Mouse (Mus musculus) left cerebral cortex, postnatal 25 days (tissue): Measurements from ENCODE around the gene Tbc1d22b. TPM values are rescaled to one million over a fixed set of nuclear protein-coding genes. Genes with fewer than 3 reads are reported as not detected.
"Not testable (repeated sequence)": the region's sequence is repeated elsewhere in the genome, so short reads cannot be mapped to it uniquely, and the experiment has no call there.

ENCODE experiments used
- DNase-seq, 2 experiments: peaks; one replicate each; pipeline ENCODE4 v3.0.0; 2022; ENCODE audit warnings: low spot score in 2 of 2, mixed read lengths in 1 of 2
- intact Hi-C: fragments of 180-260 bp; cut with DNase I; formaldehyde crosslinking; loops from one replicate; pipeline ENCODE4 v1.15.1; 2025
- total RNA-seq, 2 experiments: library from RNA; stranded (reverse); gene quantifications; 2 replicates each; pipeline ENCODE4 v1.2.3; 2021

Tbc1d22b gene
- 10 to 100 TPM; 42.3 to 43.2 TPM for total RNA-seq

DNA sequence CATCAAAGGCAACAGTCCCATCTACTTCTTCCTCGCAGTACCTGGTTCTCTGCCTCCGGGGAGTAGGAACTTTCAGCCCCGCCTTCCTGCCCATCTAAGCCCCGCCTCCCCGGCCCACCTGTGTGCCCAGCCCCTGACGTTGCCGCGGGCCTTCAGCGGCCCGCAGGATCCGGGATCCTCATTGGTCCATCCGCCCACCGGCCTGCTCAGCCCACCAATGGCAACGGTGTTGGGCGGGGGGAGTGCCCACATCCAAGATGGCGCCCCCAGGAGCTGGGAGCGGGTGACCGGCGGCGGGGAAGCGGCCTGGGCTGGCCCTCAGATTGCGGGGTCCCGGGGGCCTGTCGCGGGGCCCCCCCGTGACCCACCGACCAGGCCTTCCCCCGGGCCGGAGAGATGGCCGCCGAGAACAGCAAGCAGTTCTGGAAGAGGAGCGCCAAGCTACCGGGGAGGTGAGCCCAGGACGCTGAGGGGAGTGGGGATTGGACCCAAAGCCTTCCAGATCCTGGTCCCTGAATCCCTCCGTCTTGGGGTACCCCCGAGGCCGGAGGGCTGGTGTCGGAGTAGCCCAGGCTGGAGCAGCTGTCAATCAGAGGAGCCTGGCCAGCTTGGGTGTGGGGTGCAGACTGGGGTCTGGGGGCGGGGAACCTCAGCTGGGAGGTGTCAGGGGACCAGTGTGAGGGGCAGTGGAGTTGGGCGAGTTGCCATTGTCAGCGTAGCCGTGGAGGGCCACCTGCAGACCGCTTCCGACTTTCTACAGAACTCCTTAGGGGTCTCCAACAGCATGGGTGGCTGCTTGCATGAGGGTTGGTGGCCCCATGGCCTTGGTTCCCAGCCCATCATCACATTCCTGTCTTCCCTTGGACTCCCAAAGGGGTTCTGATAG, at the start of gene Tbc1d22b, which contains the start of gene Gm17657:
Tbc1d22b (plus strand) TSS at position 243 of the 886 bp plus-strand sequence.
Gm17657 (minus strand) TSS at position 96 of the 886 bp plus-strand sequence.
- DNase-seq = peak; percentile 95 to 97
- intact Hi-C loops = no loop called here

GRCm38 (mm10) chr17:29500243-29500740, 49.3 kb upstream of the Tbc1d22b start:
- intact Hi-C loops = no loop called here
- no peak for DNase-seq

DNA sequence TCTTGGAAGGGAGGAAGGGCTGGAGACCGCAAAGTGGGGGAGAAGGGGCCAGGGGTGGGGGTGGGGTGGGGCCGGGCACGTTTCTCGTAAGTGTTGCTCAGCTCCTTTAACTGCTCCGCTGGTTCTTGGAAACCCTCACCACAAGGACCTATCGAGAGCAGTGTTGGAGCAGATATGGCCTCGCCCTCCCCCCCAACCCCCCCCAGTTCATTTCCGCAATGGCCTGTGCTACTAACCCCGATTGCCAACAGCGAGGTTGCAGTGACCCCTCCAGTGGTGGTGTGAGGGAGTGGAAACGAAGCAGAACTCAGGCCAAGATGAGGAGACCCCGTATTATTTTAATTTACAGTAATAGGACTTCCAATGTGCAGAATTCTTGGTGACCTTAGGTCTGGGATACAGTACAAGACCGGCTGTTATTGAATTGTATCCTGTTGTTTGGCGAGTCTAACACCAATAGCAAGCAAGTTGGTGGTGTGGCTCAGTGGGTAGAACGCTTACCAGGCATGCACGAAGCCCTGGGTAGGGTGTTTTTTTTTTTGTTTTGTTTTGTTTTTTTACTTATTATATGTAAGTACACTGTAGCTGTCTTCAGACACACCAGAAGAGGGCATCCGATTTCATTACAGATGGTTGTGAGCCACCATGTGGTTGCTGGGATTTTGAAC, 48.6 kb upstream of the Tbc1d22b start:
- intact Hi-C loops = no loop called here
- no peak for DNase-seq

GRCm38 (mm10) chr17:29502005-29502668, 47.4 kb upstream of the Tbc1d22b start:
- no peak for DNase-seq
- intact Hi-C loops = no loop called here

DNA sequence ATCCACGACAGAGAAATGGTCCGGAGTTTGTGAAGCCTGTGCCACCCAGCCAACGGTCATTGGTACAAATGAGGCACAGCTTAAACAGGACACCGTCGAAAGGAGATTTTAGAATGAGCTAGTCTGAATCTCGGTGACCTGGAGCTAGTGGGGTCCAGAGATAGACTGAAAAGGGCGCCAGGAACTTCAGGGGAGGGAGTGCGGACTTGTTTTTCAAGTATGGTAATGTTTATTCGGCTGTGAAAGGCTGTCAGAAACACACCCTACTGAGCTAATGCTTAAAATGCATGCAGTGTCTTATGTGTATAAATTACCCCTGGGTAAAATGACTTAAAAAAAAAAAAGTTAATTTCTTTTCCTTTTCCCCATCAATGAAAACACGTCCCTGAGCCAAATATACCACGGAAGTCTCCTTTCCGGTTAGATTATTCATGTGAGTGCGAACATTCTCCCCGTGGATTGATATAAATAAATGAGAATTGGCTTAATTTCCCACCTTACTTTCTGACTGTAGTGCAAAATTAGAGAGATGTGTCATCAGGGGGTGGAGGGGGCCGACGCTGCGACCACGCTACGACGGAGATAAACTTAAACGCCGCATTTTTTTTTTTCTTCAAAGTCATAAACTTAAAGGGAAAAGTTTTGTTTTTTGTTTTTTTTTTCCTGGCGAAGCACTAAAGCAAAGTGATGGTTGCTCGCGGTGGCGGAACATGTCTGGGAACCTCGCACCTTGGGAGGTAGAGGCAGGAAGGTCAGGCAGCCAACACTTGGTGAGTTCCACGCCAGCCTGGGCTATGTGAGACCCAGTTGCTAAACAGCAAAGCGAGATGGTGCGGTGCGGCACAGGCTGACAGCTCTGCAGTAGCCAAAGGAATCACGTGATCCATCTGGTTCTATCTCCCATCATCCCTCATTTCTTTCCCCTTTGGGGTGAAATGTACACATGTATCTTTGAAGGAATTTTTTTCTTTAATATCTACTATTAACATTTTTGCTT, 46.6 kb upstream of the Tbc1d22b start:
- DNase-seq = peak in 1 of 2 experiments; percentile 29
- intact Hi-C loops = no loop called here

DNA sequence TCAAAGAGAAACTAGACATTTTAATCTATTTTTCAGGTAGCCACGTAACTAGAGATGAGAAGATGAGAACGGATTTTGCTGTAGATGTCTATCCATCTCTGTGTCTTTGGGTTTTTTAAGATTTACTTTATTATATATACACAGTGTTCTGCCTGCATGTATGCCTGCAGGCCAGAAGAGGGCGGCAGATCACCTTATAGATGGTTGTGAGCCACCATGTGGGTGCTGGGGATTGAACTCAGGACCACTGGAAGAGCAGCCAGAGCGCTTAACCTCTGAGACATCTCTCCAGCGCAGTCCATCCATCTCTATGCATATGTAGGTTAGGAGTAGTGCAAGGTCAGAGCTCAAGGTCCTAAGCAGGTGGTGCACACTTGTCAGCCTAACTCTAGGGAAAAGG, 45.9 kb upstream of the Tbc1d22b start:
- intact Hi-C loops = no loop called here
- DNase-seq = no peak

DNA sequence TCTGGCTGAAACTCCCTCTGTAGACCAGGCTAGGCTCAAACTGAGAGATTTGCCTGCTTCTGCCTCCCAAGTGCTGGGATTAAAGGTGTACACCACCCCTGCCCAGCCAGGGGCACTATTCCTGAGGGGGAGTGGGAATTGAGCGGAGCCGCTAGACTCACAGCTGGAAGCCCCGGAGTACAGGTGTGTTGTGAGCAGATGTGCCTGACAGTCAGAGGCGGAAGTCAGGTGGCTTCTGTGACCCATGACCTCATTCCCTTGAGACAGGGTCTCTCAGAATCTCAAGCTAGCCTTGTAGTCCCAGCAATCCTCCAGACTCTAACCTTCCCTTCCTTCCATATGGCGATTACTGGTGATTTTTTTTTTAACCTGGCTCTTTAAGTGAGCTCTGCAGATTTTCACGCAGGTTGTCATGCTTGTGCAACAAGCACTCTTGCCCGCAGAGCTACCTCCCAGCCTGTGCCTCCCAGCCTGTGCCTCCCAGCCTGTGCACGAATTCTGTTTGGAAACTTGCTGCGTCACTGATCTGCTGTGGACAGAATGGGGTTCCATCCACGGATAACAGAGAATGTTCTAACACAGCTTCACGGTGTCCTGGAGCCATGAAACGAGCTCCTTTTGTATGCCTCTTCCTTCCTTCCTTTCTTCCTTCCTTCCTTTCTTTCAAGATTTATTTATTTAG, 40.5 kb upstream of the Tbc1d22b start:
- intact Hi-C loops = no loop called here
- DNase-seq = no peak

DNA sequence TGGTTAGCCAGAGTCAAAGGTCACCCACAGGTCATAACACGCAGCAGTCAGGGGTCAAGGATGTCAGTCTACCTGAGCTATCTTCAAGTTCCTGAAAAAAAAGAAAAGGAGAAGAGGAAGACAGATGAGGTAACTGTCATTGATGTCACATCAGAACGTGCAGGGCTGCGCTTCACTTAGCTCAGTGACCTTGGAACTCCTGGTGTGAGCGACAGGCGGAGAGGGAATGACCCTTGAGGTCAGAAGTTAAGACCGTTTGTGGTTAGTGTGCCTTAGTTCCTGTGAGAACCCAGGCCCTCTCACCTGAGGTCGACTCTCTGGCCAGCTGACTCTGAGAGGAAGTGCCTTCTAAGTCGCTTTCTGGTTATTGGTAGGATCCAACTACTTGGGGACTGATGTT, 38.9 kb upstream of the Tbc1d22b start:
- DNase-seq = no peak
- intact Hi-C loops = no loop called here

GRCm38 (mm10) chr17:29513044-29513730, 36.4 kb upstream of the Tbc1d22b start:
- intact Hi-C loops = no loop called here
- DNase-seq = peak in 1 of 2 experiments; percentile 17

DNA sequence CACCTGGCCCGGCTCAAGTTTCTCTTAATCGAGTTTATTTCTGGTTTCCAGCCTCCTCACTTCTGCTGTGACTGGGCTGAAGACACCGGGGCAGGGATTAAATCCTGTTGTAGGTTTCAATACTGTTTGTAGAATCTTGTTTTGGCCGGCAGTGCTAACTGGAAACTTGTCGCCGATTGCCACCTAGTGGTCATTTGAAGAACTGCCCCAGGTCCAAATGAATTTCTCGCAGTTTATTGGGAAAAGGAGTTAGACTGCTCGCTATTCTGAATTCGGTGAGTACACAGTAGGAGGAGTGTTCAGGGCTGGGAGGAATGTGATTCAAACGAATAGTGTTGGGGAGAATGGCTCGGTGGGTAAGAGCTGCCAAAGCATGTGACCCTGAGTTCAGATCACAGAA, 35.1 kb upstream of the Tbc1d22b start:
- intact Hi-C loops = loop anchor here (1.0 to 2.0 kb wide), 3 partner anchors 117 to 252 kb away; no protein-coding TSS in a partner anchor
- DNase-seq = peak; percentile 87 to 90

DNA sequence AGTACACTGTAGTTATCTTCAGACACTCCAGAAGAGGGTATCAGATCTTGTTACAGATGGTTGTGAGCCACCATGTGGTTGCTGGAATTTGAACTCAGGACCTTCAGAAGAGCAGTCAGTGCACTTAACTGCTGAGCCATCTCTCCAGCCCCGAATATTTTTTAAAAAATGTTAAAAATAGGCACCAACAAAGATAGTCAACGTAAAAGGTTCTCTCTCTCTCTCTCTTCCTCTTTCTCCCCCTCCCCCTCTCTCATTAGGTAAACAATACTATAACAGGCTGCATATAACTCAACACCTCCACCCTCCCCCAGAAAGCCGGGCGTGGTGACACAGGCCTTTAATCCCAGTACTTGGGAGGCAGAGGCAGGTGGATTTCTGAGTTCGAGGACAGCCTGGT, 30.9 kb upstream of the Tbc1d22b start:
- DNase-seq, intact Hi-C loops: not testable (repeated sequence)

- no peak for DNase-seq
- intact Hi-C loops = no loop called here
Observed at GRCm38 (mm10) chr17:29519731-29520130, 29.9 kb upstream of the Tbc1d22b start.

GRCm38 (mm10) chr17:29525613-29526012, 24.0 kb upstream of the Tbc1d22b start:
- intact Hi-C loops = no loop called here
- DNase-seq = no peak

DNA sequence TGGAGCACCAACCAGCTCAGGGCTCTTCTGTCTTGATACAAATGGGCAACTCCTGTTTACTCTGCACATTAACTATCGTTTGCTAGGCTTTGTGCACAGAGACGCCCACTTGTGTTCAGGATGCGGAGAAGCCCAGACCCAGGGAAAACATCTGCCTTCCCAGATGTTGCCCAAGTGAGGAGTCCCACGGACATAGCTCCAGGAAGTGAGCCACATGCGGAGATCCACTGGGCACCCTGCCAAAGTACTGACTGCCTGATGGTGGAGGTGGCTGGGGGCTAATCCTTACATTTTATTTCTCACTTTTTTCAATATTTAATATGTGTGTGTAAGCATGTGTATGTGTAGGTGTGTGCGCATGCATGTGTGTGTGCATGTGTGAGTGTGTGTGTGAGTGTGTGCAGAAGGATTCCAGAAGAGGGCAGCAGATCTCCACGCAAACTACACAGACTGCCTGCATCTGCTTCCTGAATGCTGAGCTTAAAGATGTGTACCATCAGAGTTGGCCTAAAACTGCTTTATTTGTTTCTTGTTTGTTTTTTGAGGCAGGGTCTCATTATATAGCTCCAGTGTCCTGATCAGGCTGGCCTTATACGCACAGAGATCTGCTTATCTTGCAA, 20.9 kb upstream of the Tbc1d22b start:
- intact Hi-C loops = no loop called here
- DNase-seq = no peak

DNA sequence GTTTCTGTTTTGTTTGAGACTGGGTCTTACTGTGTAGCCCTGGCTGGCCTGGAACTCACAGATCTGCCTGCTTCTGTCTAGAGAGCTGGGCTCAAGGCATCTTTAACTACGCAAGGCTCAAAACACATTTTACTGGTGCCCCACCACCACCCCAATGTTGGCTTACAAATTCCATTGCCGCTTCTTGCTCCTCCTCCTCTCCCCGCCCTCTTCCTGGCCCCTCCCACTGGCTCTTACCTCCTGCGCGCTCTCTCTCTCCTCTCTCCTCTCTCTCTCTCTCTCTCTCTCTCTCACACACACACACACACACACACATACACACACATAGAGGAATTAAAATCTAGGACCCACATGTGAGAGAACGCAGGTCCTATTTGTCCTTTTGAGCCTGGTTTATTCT, 19.1 kb upstream of the Tbc1d22b start:
- intact Hi-C loops = no loop called here
- DNase-seq = no peak

- DNase-seq = no peak
- intact Hi-C loops = no loop called here
Observed at GRCm38 (mm10) chr17:29531278-29531677, 18.3 kb upstream of the Tbc1d22b start.

- DNase-seq = no peak
- intact Hi-C loops = no loop called here
Observed at GRCm38 (mm10) chr17:29531757-29532384, 17.7 kb upstream of the Tbc1d22b start.
